Mouse (Mus musculus) heart, adult 9 months (tissue): ENCODE measurements around the gene Chaf1a.

Source experiments
- DNase-seq, 2 experiments: peaks; one replicate each; pipeline ENCODE4 v3.0.0; 2022; ENCODE audit warnings: low spot score in 2 of 2

Chaf1a gene

DNA sequence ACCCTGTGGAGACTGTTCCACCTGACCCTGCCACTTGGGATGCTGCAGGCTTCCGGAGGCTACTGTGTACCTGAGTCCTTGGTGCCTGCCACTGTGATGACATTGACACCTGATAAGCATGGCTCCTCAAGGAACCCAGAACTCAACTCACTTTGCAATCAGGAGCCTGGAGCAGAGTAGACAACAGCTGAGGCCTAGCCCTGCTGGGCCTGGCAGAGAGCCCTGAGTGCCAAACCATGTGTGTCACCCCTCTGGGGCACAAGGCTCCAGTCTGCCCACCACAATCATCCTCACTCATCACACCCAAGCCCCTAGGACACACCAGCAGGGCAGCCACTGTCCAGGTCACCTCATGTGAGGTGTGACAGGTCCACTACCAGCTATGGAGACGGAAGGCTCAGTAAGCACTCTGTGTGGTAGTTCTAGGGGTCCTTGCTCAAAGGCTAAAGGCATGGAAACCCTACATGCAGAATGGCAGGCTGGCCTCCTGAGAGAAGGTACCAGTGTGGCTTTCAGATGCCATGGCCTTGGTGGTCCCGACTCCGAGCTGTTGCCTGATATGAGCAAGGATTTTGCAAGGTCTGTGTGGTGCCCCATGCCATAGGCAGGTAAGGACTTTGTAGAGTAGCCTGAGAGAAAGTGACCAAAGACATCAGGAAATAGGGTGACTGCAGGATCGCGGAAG, 19.7 kb upstream of the Chaf1a start:
- no peak for DNase-seq

DNA sequence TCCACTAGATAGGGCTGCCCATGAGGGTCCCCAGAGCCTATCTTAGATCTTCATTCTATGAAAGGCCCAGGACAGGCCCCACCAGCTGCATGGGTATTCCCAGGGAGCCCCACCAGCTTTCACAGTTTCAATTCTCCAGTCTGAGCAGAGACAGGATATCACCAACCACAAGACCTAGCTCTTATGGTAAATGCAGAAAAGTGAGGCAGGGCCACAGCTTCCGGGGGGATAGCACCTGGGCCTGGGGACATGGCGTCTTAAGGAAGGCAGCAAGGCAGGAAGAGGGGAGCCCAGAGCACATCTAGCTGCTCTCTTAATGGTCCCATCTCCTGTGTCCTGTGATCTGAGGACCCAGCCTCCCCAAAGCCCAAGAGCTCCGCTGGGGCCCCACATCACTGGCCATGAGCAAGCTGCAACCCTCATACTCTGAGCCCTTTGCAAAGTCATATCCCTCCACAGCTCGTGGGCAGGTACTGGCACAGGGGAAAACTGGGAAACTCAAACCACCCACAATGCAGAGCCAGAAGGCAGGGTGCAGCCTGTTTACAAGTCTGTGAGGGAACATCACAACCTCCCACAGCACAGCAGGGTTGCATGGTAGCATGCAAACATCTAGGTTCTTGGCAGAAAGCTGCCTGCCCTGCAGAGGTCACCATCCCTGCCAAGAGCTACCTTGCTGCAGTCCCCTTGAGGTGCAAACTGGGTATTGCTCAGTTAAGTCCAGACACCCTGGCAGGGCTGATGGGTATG, 18.9 kb upstream of the Chaf1a start:
- no peak for DNase-seq

DNA sequence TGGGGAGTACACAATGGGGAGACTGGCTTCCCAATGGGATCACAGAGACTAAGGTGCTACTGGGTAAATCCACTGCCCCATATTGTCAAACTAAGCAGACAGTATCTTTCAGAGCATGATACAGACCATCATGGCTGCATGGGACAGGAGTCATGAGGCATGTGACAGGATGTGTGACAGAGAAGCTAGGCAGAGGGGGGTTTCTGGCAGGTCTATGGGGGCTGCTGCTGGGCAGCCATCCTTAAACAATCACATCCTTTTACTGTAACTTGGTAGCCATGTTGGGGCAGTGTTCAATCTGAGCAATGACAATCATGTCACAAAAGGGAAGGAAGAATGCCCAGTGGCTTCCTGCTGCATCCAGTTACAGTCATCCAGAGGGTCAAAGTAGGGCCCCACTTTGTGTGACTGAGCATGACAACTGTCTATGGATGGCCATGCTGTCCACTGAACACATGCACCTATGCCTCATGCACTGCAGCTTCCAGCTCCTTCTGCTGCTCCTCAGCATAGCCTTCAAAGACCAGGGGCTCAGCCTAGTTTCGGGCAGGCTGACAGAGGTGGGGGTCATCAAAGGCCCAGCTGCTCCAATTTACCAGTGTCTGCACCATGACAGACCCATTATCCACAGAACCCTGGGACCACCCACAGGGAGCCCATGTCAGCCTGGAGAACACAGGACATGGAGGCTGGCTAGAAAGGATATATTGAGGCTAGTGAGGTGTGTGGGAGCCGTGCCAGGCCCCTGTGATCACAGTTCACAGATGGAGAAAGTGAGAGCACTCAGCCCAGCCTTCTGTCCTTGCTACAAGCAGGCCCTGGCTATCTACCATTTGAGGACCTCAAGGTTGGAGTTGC, 17.9 kb upstream of the Chaf1a start:
- no peak for DNase-seq

DNA sequence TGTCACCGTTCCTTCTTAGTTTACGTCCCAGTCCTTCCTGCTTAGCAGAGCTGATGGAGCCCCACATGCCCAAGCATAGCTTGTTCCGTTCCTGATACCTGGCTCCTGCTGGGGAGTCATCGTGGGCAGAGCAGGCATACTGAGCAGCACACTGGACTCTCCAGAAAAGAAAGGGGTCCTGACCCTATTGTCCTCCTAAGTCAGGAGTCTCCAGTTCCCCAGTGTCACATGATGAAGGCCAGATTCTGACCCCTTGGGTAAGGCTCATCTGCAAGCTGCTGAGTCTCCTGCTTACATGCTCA, 17.3 kb upstream of the Chaf1a start:
- no peak for DNase-seq

DNA sequence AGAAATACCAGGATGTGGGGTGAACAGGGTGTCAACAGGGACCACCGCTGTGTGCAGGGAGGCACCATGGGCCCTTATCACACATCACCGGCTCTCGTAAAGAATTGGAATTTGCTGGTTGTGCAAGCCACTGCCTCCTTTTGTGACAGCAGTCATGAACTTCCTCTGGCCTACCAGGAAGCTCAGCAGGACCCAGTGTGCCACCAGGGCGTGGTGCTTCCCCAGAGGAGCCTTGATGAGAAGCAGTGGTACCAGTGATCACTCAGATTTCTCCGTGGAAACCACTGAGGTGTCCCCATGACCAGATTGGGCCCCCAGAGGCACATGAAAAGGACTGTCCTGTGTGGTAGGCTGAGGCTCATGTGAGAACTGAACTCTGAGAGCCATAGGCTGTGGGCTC, 16.9 kb upstream of the Chaf1a start:
- peak in 1 of 2 experiments; percentile 24 for DNase-seq

DNA sequence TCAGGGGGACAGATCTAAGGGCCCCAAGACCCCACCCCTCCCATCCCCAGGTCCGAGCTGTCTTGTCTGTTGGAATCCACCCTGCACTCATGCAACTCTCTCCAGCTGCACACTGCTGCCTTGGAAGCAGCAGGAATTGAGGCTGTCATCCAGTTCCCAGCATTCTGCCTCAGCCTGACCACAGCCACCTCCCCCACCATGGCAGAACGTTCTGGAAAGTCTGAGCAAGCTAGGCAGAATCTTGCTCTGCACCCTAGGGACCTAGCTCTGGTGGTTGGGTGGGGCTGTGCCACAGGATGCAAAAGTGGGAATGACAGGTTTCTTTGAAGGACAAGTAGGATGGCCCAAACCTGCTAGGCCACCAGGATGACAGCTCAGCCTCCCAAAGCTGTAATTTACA, 15.8 kb upstream of the Chaf1a start:
- no peak for DNase-seq

DNA sequence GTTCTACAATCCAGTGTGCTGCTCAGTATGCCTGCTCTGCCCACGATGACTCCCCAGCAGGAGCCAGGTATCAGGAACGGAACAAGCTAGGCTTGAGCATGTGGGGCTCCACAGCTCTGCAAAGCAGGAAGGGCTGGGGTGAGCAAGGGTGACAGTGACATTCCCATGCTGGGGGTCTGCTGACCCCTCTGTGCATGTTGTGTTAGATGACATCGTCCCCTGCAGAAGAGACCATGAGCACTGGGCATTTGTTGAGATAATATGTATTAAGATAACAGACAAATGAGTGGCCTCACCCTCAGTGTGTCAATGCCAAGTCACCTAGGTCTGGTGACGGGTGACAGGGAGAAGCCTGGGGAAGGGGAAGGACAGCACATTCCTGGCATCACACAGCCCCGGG, 15.3 kb upstream of the Chaf1a start:
- DNase-seq, result no peak

DNA sequence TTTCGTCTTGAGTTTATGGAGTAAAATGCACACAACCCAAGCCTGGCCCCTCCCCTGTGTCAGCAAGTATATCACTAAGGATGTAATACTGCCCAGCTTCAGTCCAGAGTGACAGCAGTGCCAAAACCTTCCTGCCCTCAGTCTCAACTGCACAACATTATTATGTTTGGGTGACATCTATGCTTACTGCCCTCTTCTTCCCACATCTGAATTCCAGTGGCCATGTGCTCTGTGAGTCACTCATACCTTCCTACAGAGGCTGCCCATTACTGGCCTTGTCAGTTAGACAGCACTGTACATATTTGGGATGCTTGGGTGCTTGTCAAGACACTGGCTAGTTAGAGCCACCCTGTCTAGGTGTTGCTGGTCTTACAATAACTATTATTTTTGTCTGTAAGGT, 13.9 kb upstream of the Chaf1a start:
- DNase-seq, result no peak

DNA sequence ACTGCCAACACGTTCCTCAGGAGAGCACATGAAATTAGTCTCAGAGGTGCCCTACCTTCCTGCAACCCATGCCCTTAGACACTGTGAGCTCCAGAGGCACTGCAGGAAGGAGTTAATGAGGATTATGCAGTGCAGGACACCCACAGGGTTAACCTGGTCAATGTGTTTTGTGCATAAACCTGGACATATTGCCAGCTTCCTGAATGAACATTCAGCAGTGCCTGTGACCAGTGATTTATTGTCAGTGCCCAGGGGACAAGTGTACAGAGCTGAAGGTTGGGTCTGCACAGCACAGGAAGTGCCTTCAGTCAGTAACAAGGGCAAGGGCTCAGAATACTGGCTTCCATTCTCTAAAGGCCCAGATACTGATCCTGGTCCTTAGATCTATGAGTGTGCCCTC, 13.4 kb upstream of the Chaf1a start:
- no peak for DNase-seq

DNA sequence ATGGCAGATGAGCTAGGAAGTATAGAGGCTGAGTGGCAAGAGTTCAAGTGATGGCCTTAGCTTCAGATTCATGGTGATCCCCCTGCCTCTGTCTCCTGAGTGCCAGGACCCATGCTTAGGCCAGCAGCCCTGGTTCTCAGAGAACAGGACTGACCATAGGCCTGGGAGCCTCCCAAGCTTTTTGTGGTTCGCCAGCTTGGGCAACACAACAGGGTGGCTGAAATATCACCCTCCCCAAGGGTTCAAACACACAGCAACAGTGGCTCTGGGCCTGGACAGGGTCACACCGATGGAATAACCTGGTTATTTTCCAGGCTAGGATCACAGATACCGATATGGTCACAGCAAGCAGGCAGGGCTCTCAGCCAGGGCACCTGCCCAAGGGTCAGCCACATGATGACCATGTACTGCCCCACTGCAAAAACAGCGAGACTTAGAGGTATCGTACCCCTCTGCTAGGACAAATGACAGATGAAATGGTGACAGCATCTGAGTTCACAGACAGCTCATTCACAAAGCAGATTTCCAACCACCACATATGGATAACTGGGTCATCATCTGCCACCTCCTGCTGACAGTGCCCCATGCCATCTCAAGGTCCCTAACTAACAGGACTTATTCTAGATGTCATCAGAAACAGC, 12.3 kb upstream of the Chaf1a start:
- DNase-seq, result no peak

DNA sequence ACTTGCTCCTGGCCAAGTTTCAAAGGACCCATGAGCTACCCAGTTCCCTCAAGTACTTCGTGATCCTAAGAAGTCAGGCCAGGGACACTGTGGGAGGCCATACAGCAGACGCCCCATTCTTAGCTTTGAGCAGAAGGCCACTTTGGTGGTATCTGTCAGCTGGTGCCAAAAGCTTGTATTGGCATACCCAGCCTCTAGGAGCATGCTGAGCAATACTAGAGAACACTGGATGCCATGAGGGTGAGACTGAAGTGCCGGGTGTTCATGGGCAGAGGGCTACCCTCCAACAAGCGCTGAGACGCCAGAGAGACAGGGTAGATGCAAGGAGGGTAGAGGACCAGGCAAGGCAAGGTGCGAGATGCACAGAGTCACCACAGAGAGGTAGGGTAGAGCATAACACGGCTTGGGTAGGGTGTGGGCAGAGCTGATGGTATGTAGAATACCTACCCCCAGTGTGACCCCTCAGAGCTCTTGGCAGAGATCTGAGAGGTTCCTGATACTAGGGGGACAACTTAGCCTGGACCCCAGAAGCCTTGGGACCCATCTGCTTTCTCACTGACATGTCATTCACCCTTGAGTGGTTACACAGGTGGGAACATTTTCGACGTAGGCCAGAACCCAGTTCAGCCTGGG, 9.9 kb upstream of the Chaf1a start:
- no peak for DNase-seq

DNA sequence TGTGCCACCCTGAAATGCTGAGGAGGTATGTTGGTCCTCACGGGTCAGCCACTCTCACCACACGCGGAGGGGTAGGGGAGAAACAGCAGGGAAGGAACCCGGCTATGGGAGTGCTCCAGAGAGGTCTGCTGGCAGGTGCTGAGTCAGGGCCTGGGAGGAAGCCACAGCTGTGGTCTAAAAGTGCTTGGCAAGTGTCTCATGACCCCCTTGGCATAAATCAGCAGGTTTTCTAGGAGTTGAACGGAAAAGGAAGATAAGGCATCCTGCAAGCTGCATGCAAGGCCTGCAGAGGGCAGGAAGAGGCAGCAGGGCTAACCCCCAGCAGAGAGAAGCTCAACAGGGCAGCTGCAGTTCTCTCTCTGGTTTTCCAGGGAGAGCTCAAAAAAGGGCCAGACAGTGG, 9.3 kb upstream of the Chaf1a start:
- DNase-seq, result peak; percentile 50 to 66

DNA sequence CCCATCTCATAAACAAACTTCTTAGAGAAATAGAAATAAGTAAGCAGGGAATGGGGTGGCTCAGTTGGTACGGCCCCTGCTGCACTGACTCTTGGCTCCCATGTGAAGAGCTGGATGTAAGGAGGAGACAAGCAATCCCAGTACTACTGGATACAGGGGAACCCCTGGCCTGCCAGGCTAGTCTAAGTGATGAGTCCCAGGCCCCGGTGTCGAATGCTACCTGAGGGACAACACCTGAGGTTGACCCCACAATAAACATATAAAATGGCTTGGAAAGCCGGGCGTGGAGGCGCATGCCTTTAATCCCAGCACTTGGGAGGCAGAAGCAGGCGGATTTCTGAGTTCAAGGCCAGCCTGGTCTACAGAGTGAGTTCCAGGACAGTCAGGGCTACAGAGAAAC, 8.8 kb upstream of the Chaf1a start:
- DNase-seq, result no peak

DNA sequence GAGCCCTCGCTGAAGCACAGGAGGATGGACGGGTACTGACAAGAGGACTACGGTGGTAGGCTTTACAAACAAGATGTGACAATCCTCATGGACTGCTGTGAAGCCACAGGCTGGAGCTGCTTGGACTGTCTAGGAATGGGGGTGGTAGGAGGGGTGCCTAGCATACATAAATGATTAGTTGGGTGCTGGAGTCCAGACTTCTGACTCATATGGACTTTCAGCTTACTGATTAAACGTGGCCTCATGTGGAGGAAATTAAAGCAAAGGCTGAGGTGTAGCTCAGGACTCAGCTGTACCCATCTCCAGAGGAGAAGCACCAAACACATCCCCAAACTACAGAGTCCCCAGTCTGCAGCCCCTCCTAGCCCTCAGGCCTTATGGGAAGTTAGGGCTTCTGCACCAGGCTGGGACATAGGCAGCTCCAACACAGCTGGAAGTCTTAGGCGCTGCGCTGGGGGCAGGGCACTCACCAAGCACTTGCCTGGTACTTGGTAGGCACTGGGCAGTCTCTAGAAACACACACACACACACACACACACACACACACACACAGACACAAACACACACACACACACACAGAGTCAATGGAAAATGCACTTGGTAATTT, 8.0 kb upstream of the Chaf1a start:
- DNase-seq, result no peak

DNA sequence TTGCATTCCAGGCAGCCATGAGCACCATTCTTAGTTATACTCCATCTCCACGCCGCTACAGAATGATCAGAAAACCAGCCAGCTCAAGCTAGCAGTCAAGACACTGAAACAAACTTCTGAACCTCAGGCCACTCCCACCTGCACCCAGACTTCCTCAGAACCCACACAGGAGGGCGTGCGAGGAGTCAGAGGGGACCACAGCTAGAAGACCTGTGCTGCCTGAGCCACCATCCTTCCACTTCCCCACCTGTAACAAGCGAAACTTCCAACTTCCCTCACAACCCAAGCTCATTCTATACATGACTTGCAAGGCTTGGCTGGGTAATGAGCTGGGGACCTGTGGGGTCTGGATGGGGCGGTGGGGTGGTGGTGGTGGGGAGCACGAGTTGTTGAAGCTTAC, 7.4 kb upstream of the Chaf1a start:
- DNase-seq, result no peak

DNA sequence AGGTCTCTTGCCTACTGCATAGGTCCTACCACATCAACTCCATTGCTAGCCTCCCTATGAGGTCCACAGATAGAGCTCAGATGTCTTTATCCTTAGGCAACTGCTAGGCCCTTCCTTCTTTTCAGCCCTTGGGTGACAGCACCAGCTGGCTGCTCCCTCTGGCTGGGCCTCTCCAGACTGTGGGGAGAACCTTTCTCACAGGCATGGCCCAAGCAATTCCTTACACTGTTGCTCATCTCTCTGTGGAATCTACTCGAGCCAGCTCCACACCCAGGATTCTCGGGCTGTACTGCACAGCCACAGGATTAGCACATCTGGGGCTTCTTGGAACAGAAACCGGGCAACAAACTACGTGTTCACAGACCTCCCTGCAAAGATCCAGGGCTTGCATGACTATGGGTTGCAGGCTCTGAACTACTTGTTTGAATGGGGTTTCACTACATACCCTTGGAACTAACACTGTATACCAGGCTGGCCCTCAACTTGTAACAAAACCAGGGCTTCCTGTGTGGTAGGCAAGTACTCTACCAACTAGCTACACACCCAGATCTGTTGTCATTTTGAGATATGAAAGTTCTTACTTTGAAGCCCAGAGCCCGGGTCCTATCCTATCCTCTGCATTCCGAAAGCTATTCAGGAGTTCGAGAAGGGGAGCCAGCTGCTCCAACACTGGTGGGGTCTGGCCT, 6.1 kb upstream of the Chaf1a start:
- peak; percentile 54 to 55 for DNase-seq

DNA sequence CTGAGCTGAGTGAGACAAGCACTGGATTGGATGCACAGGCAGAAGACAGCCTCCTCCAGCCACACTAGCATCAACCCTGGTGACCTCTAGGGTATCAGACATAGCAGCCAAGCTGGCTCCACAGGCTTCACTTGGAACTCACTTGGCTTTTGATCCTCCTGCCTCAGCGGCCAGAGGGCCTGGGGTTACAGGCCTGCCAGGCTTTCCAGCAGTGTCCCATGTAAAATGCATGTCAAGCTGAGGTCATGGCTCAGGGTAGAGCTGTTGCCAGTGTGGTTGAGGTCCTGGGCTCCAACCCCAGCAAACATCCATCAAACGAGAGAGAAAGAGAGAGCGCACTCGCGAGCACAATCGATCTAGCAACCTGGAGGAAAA, 5.5 kb upstream of the Chaf1a start:
- DNase-seq, result no peak

DNA sequence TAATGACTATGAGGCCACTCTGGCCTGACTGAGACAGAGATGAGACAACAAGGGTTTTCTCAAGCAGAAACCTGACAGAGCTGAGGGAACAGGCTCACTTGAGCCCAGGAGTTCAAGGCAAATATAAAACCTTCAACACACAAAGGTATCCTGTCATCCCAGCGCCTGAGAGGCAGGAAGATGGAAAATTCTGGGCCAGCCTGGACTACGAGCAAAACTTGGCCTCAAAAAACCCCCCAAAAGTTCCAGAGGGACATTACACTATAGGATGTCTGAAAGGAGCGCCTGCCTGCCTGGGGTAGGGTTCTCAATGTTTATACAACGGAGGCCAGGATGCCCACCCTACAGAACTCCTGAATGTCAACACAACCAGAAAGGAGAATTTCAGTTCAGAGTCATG, 5.0 kb upstream of the Chaf1a start:
- no peak for DNase-seq

DNA sequence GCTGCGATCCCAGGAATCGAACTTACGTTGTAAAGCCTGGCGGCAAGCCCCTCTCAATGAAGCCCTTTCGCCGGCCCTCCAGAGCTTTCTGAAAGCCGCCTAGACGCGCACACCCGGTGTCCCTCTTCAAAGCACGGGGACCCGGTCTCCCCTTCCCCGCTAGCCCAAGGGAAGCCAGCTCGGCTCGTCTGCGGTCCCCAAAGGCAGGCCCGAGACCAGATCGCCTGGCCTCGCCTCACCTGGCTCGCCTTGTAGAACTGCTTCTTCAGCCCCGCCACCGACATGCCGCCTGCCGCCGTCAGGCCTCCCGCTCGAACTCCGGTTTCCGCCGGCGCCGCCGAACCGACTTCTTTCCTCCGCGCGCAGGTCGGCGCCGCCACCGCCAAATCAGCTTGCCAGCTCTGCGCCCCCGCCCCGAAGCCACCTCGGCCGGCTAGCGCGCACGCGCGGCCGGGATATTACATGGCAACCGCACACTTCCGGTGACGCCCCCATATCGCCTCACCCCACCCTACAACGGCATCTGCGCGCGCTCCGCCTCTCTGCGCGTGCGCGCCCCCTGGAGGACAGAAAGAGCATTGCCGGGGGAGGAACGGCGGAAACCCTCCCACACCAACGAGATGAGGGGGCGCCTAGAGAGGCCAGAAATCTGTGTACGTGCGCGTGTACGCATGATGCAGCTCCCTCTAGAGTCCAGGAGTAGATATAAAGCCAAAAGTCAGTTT, 3.9 kb upstream of the Chaf1a start, which contains the start of gene Sh3gl1:
Gene Sh3gl1, minus strand, starts transcription at position 460 of the 725 bp plus-strand sequence.
- peak; percentile 98 to 99 for DNase-seq

DNA sequence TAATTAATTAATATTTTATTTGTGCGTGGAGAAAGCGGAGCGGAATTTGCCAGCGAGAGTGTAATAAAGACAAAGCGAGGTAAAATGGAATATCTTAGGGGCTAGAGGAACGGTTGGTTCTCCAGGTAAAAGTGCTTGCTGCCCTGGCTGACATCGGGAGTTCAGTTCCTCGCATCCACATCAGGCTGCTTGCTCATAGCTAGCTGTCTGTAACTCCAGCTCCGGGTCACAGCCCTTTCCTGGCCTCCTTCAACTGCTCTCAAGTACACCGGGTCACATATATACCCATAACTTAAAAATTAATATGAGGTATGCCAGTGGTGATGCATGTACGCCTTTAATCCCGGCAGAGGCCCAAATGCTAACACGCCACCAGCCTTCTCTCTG, 3.3 kb upstream of the Chaf1a start:
- DNase-seq, result no peak
